Mouse (Mus musculus) liver, embryonic 14.5 days (tissue): Measurements from ENCODE around the gene Hyls1. TPM values are rescaled to one million over a fixed set of nuclear protein-coding genes. Genes with fewer than 3 reads are reported as not detected.

Source experiments
- ATAC-seq: fragments of 200-750 bp; cut with Nextera tagmentation; 2 replicates; pipeline ENCODE4 v1.8.0; 2017; ENCODE audit warnings: moderate number of reproducible peaks, mild to moderate bottlenecking, moderate library complexity; ENCODE audit not compliant: insufficient read depth
- DNase-seq, 3 experiments: peaks; one replicate each; pipeline ENCODE4 v3.0.0-alpha.2; 2012 to 2013; ENCODE audit warnings: low read depth in 3 of 3, low spot score in 3 of 3
- H3K27ac ChIP-seq: fragments of 300-500 bp; sonication (generic); 2 replicates; pipeline ENCODE4 v1.5.1; 2014; ENCODE audit warnings: moderate library complexity, mild to moderate bottlenecking, control low read depth, inconsistent platforms
- H3K27me3 ChIP-seq: fragments of 300-500 bp; sonication (generic); 2 replicates; pipeline ENCODE4 v1.6.1; 2014; ENCODE audit warnings: mild to moderate bottlenecking, low read length, moderate library complexity; ENCODE audit not compliant: control insufficient read depth, insufficient read depth
- H3K36me3 ChIP-seq: fragments of 300-500 bp; sonication (generic); replicated peaks from 2 replicates; pipeline ENCODE4 v1.6.1; 2014; ENCODE audit warnings: low read depth; ENCODE audit not compliant: control insufficient read depth, insufficient read depth
- H3K4me1 ChIP-seq, 2 experiments: fragments of 200-500 bp in 1 of 2; fragments of 300-500 bp in 1 of 2; sonication (generic) in 1 of 2; replicated peaks; 2 replicates each; pipeline ENCODE4 v1.6.1; 2012 to 2014; ENCODE audit warnings: antibody characterized with exemption in 1 of 2, inconsistent platforms in 1 of 2, low read length in 1 of 2; ENCODE audit not compliant: control insufficient read depth in 2 of 2, insufficient read depth in 2 of 2
- H3K4me2 ChIP-seq: fragments of 300-500 bp; sonication (generic); 2 replicates; pipeline ENCODE4 v1.6.1; 2014; ENCODE audit warnings: low read depth, mild to moderate bottlenecking, control low read depth, moderate library complexity
- H3K4me3 ChIP-seq, 2 experiments: fragments of 200-500 bp in 1 of 2; fragments of 300-500 bp in 1 of 2; sonication (generic) in 1 of 2; 2 replicates each; pipeline ENCODE4 v1.5.1; 2012 to 2014; ENCODE audit warnings: low read depth in 2 of 2, low read length in 2 of 2, mild to moderate bottlenecking in 2 of 2, control low read depth in 1 of 2, inconsistent platforms in 1 of 2, moderate library complexity in 1 of 2; ENCODE audit not compliant: insufficient read depth in 1 of 2
- H3K9ac ChIP-seq: fragments of 300-500 bp; sonication (generic); replicated peaks from 2 replicates; pipeline ENCODE4 v1.6.1; 2014; ENCODE audit warnings: mild to moderate bottlenecking, control low read depth, moderate library complexity
- H3K9me3 ChIP-seq: fragments of 300-500 bp; sonication (generic); 2 replicates; pipeline ENCODE4 v1.6.1; 2016; ENCODE audit warnings: low read length, mixed read lengths; ENCODE audit not compliant: control insufficient read depth
- CTCF ChIP-seq: IDR thresholded peaks from 2 replicates; pipeline ENCODE4 v1.5.1; 2016; ENCODE audit warnings: antibody characterized with exemption, low read depth, control low read depth
- EP300 ChIP-seq: IDR thresholded peaks from 2 replicates; pipeline ENCODE4 v1.6.1; 2016; ENCODE audit warnings: antibody characterized with exemption, low read depth
- WGBS: fragments of 180-500 bp; shearing (Covaris S2); extraction: QIAGEN DNeasy Blood & Tissue Kit; methylation state at CpG from one replicate; pipeline ENCODE4 v1.1.7; 2014; ENCODE audit not compliant: insufficient replicate concordance; 5-methylcytosine and 5-hydroxymethylcytosine counted together
- polyA plus RNA-seq, 2 experiments: library from polyadenylated mRNA; depleted of rRNA in 1 of 2; stranded (reverse) in 1 of 2; unstranded in 1 of 2; fragments of >200 nt; fragmentation: Nextera tagmentation in 1 of 2; extraction: Ambion mirVana in 1 of 2; gene quantifications; 2 replicates each; pipeline versions ENCODE4 v1.2.1 to v1.2.3; 2012 to 2014

Hyls1 gene
- polyA plus RNA-seq, 2 experiments: 3.9 to 8.6 TPM

- Histone ChIP-seq H3K9me3 (no peaks in the 10 kb centered on the region), H3K9ac (no peak overlapping the region), H3K36me3 (no peaks in the 10 kb centered on the region), H3K4me2 (no peak overlapping the region), H3K27ac (no peak overlapping the region), H3K27me3 (no peaks in the 10 kb centered on the region), H3K4me3 (no peak overlapping the region), H3K4me1 (no peaks in the 10 kb centered on the region)
- DNase-seq (no peak), ATAC-seq (no peak)
- TF ChIP-seq EP300 (no peak), CTCF (no peak)
- 39% methylated on average over 6 of the region's 6 CpGs for WGBS
Measured at GRCm38 (mm10) chr9:35520631-35521348, 49.4 kb downstream of the Hyls1 start.

GRCm38 (mm10) chr9:35518169-35518568, 52.0 kb downstream of the Hyls1 start, which contains the start of gene Gm1113:
Gene Gm1113 (minus strand): TSS chr9:35518269.
- DNase-seq (no peak), ATAC-seq (no peak)
- Histone ChIP-seq H3K9ac (no peak within 1 kb of the TSS), H3K27me3 (no peaks in the 10 kb centered on the region), H3K4me2 (no peak within 1 kb of the TSS), H3K27ac (no peak within 1 kb of the TSS), H3K36me3 (no peaks in the 10 kb centered on the region), H3K9me3 (no peaks in the 10 kb centered on the region), H3K4me3 (no peak within 1 kb of the TSS), H3K4me1 (no peaks in the 10 kb centered on the region)
- TF ChIP-seq EP300 (no peak), CTCF (no peak)
- 40% methylated on average over 3 of the region's 3 CpGs for WGBS

- Histone ChIP-seq H3K36me3 (no peaks in the 10 kb centered on the region), H3K4me2 (no peak overlapping the region), H3K4me3 (no peak overlapping the region), H3K27ac (no peak overlapping the region), H3K4me1 (no peaks in the 10 kb centered on the region), H3K9ac (no peak overlapping the region), H3K9me3 (no peaks in the 10 kb centered on the region), H3K27me3 (no peaks in the 10 kb centered on the region)
- 71% methylated on average over 16 of the region's 16 CpGs for WGBS
- no peak for TF ChIP-seq CTCF
- TF ChIP-seq EP300: no peak
- DNase-seq (no peak), ATAC-seq (no peak)
Measured at GRCm38 (mm10) chr9:35516711-35517110, 53.5 kb downstream of the Hyls1 start.

GRCm38 (mm10) chr9:35516182-35516581, 54.0 kb downstream of the Hyls1 start:
- Histone ChIP-seq H3K4me2 (no peak overlapping the region), H3K27me3 (no peaks in the 10 kb centered on the region), H3K9me3 (no peaks in the 10 kb centered on the region), H3K36me3 (no peaks in the 10 kb centered on the region), H3K4me3 (no peak overlapping the region), H3K27ac (no peak overlapping the region), H3K9ac (no peak overlapping the region), H3K4me1 (no peaks in the 10 kb centered on the region)
- TF ChIP-seq CTCF (no peak), EP300 (no peak)
- 54% methylated on average over 5 of the region's 5 CpGs for WGBS
- DNase-seq: no peak
- no peak for ATAC-seq

GRCm38 (mm10) chr9:35513900-35514299, 56.3 kb downstream of the Hyls1 start:
- H3K27ac ChIP-seq: no peak overlapping the region
- WGBS: 53% methylated on average over 4 of the region's 4 CpGs
- no peaks in the 10 kb centered on the region for H3K36me3 ChIP-seq
- DNase-seq (no peak), ATAC-seq (no peak)
- no peak overlapping the region for H3K9ac ChIP-seq
- TF ChIP-seq EP300 (no peak), CTCF (no peak)
- H3K9me3 ChIP-seq: no peaks in the 10 kb centered on the region
- H3K27me3 ChIP-seq: no peaks in the 10 kb centered on the region
- H3K4me1 ChIP-seq: no peaks in the 10 kb centered on the region
- no peak overlapping the region for H3K4me3 ChIP-seq
- H3K4me2 ChIP-seq: no peak overlapping the region

Other genes starting within 250 kb of the Hyls1 start
- 0.52 TPM in 2 replicates for gene Cdon, start 149.3 kb downstream of the Hyls1 start, polyA plus RNA-seq (2012; rRNA removed)
- gene Cdon, start 149.3 kb downstream of the Hyls1 start, polyA plus RNA-seq (2014; fragmentation: Nextera tagmentation; extraction: Ambion mirVana): 0.21 and 0.36 TPM in 2 replicates
- gene Gm1113, start 52.1 kb downstream of the Hyls1 start, polyA plus RNA-seq (2012; rRNA removed): not detected in 2 replicates
- not detected in 2 replicates for gene Gm1113, start 52.1 kb downstream of the Hyls1 start, polyA plus RNA-seq (2014; fragmentation: Nextera tagmentation; extraction: Ambion mirVana)
- gene Ddx25, start 11.9 kb downstream of the Hyls1 start, polyA plus RNA-seq (2012; rRNA removed): 0.10 and 0.15 TPM in 2 replicates
- 0.17 and 0.19 TPM in 2 replicates for gene Ddx25, start 11.9 kb downstream of the Hyls1 start, polyA plus RNA-seq (2014; fragmentation: Nextera tagmentation; extraction: Ambion mirVana)
- 3.4 and 6.0 TPM in 2 replicates for gene Pus3, start 11.8 kb downstream of the Hyls1 start, polyA plus RNA-seq (2012; rRNA removed)
- 7.2 and 7.7 TPM in 2 replicates for gene Pus3, start 11.8 kb downstream of the Hyls1 start, polyA plus RNA-seq (2014; fragmentation: Nextera tagmentation; extraction: Ambion mirVana)
- 0.06 and 0.09 TPM in 2 replicates for gene Pate2, start 114 bp downstream of the Hyls1 start, polyA plus RNA-seq (2012; rRNA removed)
- 0.19 and 0.29 TPM in 2 replicates for gene Pate2, start 114 bp downstream of the Hyls1 start, polyA plus RNA-seq (2014; fragmentation: Nextera tagmentation; extraction: Ambion mirVana)
- not detected in 2 replicates for gene Pate4, start 41.5 kb upstream of the Hyls1 start, polyA plus RNA-seq (2012; rRNA removed)
- not detected in 2 replicates for gene Pate4, start 41.5 kb upstream of the Hyls1 start, polyA plus RNA-seq (2014; fragmentation: Nextera tagmentation; extraction: Ambion mirVana)
- not detected in 2 replicates for gene Pate3, start 77.8 kb upstream of the Hyls1 start, polyA plus RNA-seq (2012; rRNA removed)
- gene Pate3, start 77.8 kb upstream of the Hyls1 start, polyA plus RNA-seq (2014; fragmentation: Nextera tagmentation; extraction: Ambion mirVana): not detected in 2 replicates
- not detected in 2 replicates for gene Pate1, start 117.0 kb upstream of the Hyls1 start, polyA plus RNA-seq (2012; rRNA removed)
- gene Pate1, start 117.0 kb upstream of the Hyls1 start, polyA plus RNA-seq (2014; fragmentation: Nextera tagmentation; extraction: Ambion mirVana): not detected in 2 replicates
- not detected in 2 replicates for gene Gm17677, start 170.7 kb upstream of the Hyls1 start, polyA plus RNA-seq (2012; rRNA removed)
- gene Gm17677, start 170.7 kb upstream of the Hyls1 start, polyA plus RNA-seq (2014; fragmentation: Nextera tagmentation; extraction: Ambion mirVana): not detected in 2 replicates
- gene Gm17727, start 207.7 kb upstream of the Hyls1 start, polyA plus RNA-seq (2012; rRNA removed): not detected in 2 replicates
- gene Gm17727, start 207.7 kb upstream of the Hyls1 start, polyA plus RNA-seq (2014; fragmentation: Nextera tagmentation; extraction: Ambion mirVana): not detected in 2 replicates
- not detected in 2 replicates for gene Gm27235, start 219.7 kb upstream of the Hyls1 start, polyA plus RNA-seq (2012; rRNA removed)
- not detected in 2 replicates for gene Gm27235, start 219.7 kb upstream of the Hyls1 start, polyA plus RNA-seq (2014; fragmentation: Nextera tagmentation; extraction: Ambion mirVana)
- not detected in 2 replicates for gene D730048I06Rik, start 219.7 kb upstream of the Hyls1 start, polyA plus RNA-seq (2012; rRNA removed)
- not detected in 2 replicates for gene D730048I06Rik, start 219.7 kb upstream of the Hyls1 start, polyA plus RNA-seq (2014; fragmentation: Nextera tagmentation; extraction: Ambion mirVana)